In genomic region chr4:32161871-32162656, GRCm38 (mm10) we compare ENCODE assay signal across 15 mouse cellular contexts.
DNase-seq lines count a peak whose midpoint lies in the region; ATAC-seq and TF ChIP-seq lines count a peak whose summit lies in the region.
"Had no signal": no experiment of that assay in that cellular context is flagged by ENCODE, and none has a peak within 500 bp of the region (broad histone marks: within the 10 kb centered on the region; RNA-seq: fewer than 3 reads in every experiment).

No protein-coding gene starts in this region.

- TF ChIP-seq CTCF in heart, adult 2 months (IDR thresholded peaks at IDR 0.05), result no peak

- TF ChIP-seq POLR2A in heart, adult 2 months (IDR thresholded peaks at IDR 0.05; ENCODE audit: insufficient read depth, low read depth, low read length), result no peak

- no peaks in the 10 kb centered on the region for H3K9me3 ChIP-seq in heart, embryonic 11.5 days (replicated peaks; ENCODE audit: control insufficient read depth, low read length)
- H3K9me3 ChIP-seq in forebrain, embryonic 10.5 days, result no peaks in the 10 kb centered on the region
- no peaks in the 10 kb centered on the region for H3K9me3 ChIP-seq in hindbrain, embryonic 10.5 days
- H3K9me3 ChIP-seq in midbrain, embryonic 16.5 days (replicated peaks; ENCODE audit: control insufficient read depth, low read length, poor library complexity, severe bottlenecking), result no peaks in the 10 kb centered on the region
- H3K9me3 ChIP-seq: intestine, embryonic 15.5 days had no signal

- H3K4me1 ChIP-seq in heart, embryonic 11.5 days (ENCODE audit: control insufficient read depth, insufficient read depth, low read length), result peaks cover 15% of the 10 kb centered on the region
- no peaks in the 10 kb centered on the region for H3K4me1 ChIP-seq in heart, adult 2 months (ENCODE audit: control insufficient read depth, insufficient read depth, low read length)
- H3K4me1 ChIP-seq in forebrain, embryonic 10.5 days, result peaks cover 64% of the 10 kb centered on the region
- H3K4me1 ChIP-seq in hindbrain, embryonic 10.5 days (replicated peaks), result peaks cover 56% of the 10 kb centered on the region
- H3K4me1 ChIP-seq in midbrain, embryonic 16.5 days (ENCODE audit: control insufficient read depth, insufficient read depth, low read length), result peaks cover 5% of the 10 kb centered on the region; the same call in 1 of the 2 replicates
- H3K4me1 ChIP-seq: intestine, embryonic 15.5 days had no signal

- no peak overlapping the region for H3K4me3 ChIP-seq in heart, embryonic 11.5 days (ENCODE audit: low read depth, low read length)
- no peak overlapping the region for H3K4me3 ChIP-seq in heart, adult 2 months
- no peak overlapping the region for H3K4me3 ChIP-seq in forebrain, embryonic 10.5 days
- no peak overlapping the region for H3K4me3 ChIP-seq in hindbrain, embryonic 10.5 days
- no peak overlapping the region for H3K4me3 ChIP-seq in midbrain, embryonic 16.5 days (ENCODE audit: low read depth, low read length)
- H3K4me3 ChIP-seq: intestine, embryonic 15.5 days; layer of hippocampus, adult 2 months had no signal

- DNase-seq in heart, adult 2 months, result no peak
- no peak for DNase-seq in forebrain, embryonic 10.5 days (ENCODE audit: extremely low spot score, low spot score)
- DNase-seq in hindbrain, embryonic 10.5 days (ENCODE audit: low spot score), result peak; percentile 26
- no peak for DNase-seq in frontal cortex, postnatal 14 days (ENCODE audit: low spot score in 2 of 2)
- no peak for DNase-seq in left cerebral cortex, adult 9 months (ENCODE audit: low spot score in 2 of 2)
- no peak for DNase-seq in cerebellum, postnatal 10 days
- DNase-seq: adrenal gland, adult 2 months; left cerebral cortex, postnatal 4 days; lung, adult 18-20 months; thymus, postnatal 4 days had no signal

- TF ChIP-seq EP300 in heart, adult 2 months (IDR thresholded peaks at IDR 0.05; ENCODE audit: insufficient read depth, low read depth, low read length), result no peak

- WGBS in heart, embryonic 11.5 days (ENCODE audit: insufficient replicate concordance), result 48% methylated on average over 10 of the region's 10 CpGs
- WGBS in heart, adult 2 months, result 49% methylated on average over 10 of the region's 10 CpGs
- WGBS in forebrain, embryonic 10.5 days, result 56% methylated on average over 10 of the region's 10 CpGs
- 39% methylated on average over 10 of the region's 10 CpGs for WGBS in hindbrain, embryonic 10.5 days
- 30% methylated on average over 10 of the region's 10 CpGs for WGBS in midbrain, embryonic 16.5 days

- no peak overlapping the region; the same call in 1 of the 2 replicates for H3K9ac ChIP-seq in heart, embryonic 11.5 days (ENCODE audit: low read depth, low read length)
- no peak overlapping the region for H3K9ac ChIP-seq in heart, adult 2 months (ENCODE audit: low read depth, low read length)
- no peak overlapping the region for H3K9ac ChIP-seq in midbrain, embryonic 16.5 days (ENCODE audit: low read depth, low read length)
- H3K9ac ChIP-seq: intestine, embryonic 15.5 days had no signal

- no peaks in the 10 kb centered on the region for H3K36me3 ChIP-seq in heart, embryonic 11.5 days (ENCODE audit: control insufficient read depth, insufficient read depth, low read length)
- no peaks in the 10 kb centered on the region for H3K36me3 ChIP-seq in heart, adult 2 months (ENCODE audit: control insufficient read depth, insufficient read depth, low read length)
- H3K36me3 ChIP-seq in forebrain, embryonic 10.5 days (replicated peaks), result no peaks in the 10 kb centered on the region
- H3K36me3 ChIP-seq in hindbrain, embryonic 10.5 days, result no peaks in the 10 kb centered on the region
- no peaks in the 10 kb centered on the region for H3K36me3 ChIP-seq in midbrain, embryonic 16.5 days (ENCODE audit: control insufficient read depth, insufficient read depth, low read length)
- H3K36me3 ChIP-seq: intestine, embryonic 15.5 days had no signal

- no peak for ATAC-seq in heart, embryonic 11.5 days (replicated peaks; ENCODE audit: insufficient number of reproducible peaks, low FRiP score, low TSS enrichment)
- peak; percentile 40 for ATAC-seq in midbrain, embryonic 16.5 days
- ATAC-seq: intestine, embryonic 15.5 days; Patski had no signal

- no peaks in the 10 kb centered on the region for H3K79me2 ChIP-seq in heart, adult 2 months (replicated peaks; ENCODE audit: control insufficient read depth, insufficient read depth, low read length)

- intact Hi-C loops in heart, adult 2 months (cut with DNase I), result no loop called here

- H3K4me2 ChIP-seq in heart, embryonic 11.5 days, result peak overlapping the region; percentile 11; the same call in 1 of the 2 replicates
- no peak overlapping the region for H3K4me2 ChIP-seq in midbrain, embryonic 16.5 days (ENCODE audit: low read length)
- H3K4me2 ChIP-seq: intestine, embryonic 15.5 days had no signal

- no peaks in the 10 kb centered on the region for H3K27me3 ChIP-seq in heart, embryonic 11.5 days (ENCODE audit: control insufficient read depth, insufficient read depth, low read length)
- no peaks in the 10 kb centered on the region for H3K27me3 ChIP-seq in heart, adult 2 months (ENCODE audit: control insufficient read depth, insufficient read depth, low read length)
- H3K27me3 ChIP-seq in forebrain, embryonic 10.5 days (ENCODE audit: poor library complexity, severe bottlenecking), result peaks cover 43% of the 10 kb centered on the region
- peaks cover 38% of the 10 kb centered on the region for H3K27me3 ChIP-seq in hindbrain, embryonic 10.5 days (ENCODE audit: insufficient read depth, poor library complexity, severe bottlenecking)
- H3K27me3 ChIP-seq in midbrain, embryonic 16.5 days (ENCODE audit: control insufficient read depth, insufficient read depth, low read depth, low read length), result no peaks in the 10 kb centered on the region
- H3K27me3 ChIP-seq: intestine, embryonic 15.5 days; Patski had no signal

- no peak overlapping the region for H3K27ac ChIP-seq in heart, embryonic 11.5 days (ENCODE audit: low read depth, low read length)
- H3K27ac ChIP-seq in heart, adult 2 months, result no peak overlapping the region
- H3K27ac ChIP-seq in forebrain, embryonic 10.5 days, result peak overlapping the region; percentile 68
- peak overlapping the region; percentile 57; the same call in 1 of the 2 replicates for H3K27ac ChIP-seq in hindbrain, embryonic 10.5 days
- H3K27ac ChIP-seq in midbrain, embryonic 16.5 days (ENCODE audit: low read length), result no peak overlapping the region
- H3K27ac ChIP-seq: intestine, embryonic 15.5 days; layer of hippocampus, adult 2 months had no signal

Comparison
In these comparisons a context has a peak if more than half of its experiments do, and no peak if none do; other contexts are left out.
1. H3K27ac ChIP-seq: peak in forebrain, embryonic 10.5 days (single experiment) and hindbrain, embryonic 10.5 days (single experiment); none in heart, embryonic 11.5 days (single experiment), heart, adult 2 months (single experiment) and midbrain, embryonic 16.5 days (single experiment).